Mouse (Mus musculus) heart, postnatal 14 days (tissue): Measurements from ENCODE around the gene Syne3. TPM values are rescaled to one million over a fixed set of nuclear protein-coding genes. Genes with fewer than 3 reads are reported as not detected.

ENCODE experiments used
- DNase-seq, 2 experiments: peaks; one replicate each; pipeline ENCODE4 v3.0.0; 2021 to 2022
- intact Hi-C: fragments of 180-260 bp; cut with DNase I; formaldehyde crosslinking; loops from one replicate; pipeline ENCODE4 v1.15.1; 2025
- total RNA-seq, 2 experiments: library from RNA; stranded (reverse); gene quantifications; 2 replicates each; pipeline ENCODE4 v1.2.3; 2021

The Syne3 gene
- total RNA-seq, 2 experiments from 2014 or later = 5.2 to 6.1 TPM

GRCm38 (mm10) chr12:104978943-104979723, 30.5 kb downstream of the Syne3 start:
- intact Hi-C loops = no loop called here
- no peak for DNase-seq

GRCm38 (mm10) chr12:104978420-104978819, 31.2 kb downstream of the Syne3 start:
- intact Hi-C loops = no loop called here
- DNase-seq = peak; percentile 63 to 65

- no peak for DNase-seq
- intact Hi-C loops = no loop called here
These were observed 32.7 kb downstream of the Syne3 start for GRCm38 (mm10) chr12:104976903-104977302.

GRCm38 (mm10) chr12:104976331-104976817, 33.2 kb downstream of the Syne3 start:
- intact Hi-C loops = no loop called here
- DNase-seq = no peak

- DNase-seq = peak in 1 of 2 experiments; percentile 52
- intact Hi-C loops = no loop called here
These were observed 36.7 kb downstream of the Syne3 start for GRCm38 (mm10) chr12:104972860-104973259.

- DNase-seq = no peak
- intact Hi-C loops = no loop called here
These were observed 40.0 kb downstream of the Syne3 start for GRCm38 (mm10) chr12:104969618-104970017.

GRCm38 (mm10) chr12:104969177-104969576, 40.4 kb downstream of the Syne3 start:
- intact Hi-C loops = no loop called here
- no peak for DNase-seq

GRCm38 (mm10) chr12:104964953-104965911, 44.4 kb downstream of the Syne3 start:
- DNase-seq = peak in 1 of 2 experiments; percentile 21
- intact Hi-C loops = no loop called here

GRCm38 (mm10) chr12:104960421-104960820, 49.2 kb downstream of the Syne3 start:
- intact Hi-C loops = no loop called here
- no peak for DNase-seq

- intact Hi-C loops = no loop called here
- no peak for DNase-seq
These were observed 49.6 kb downstream of the Syne3 start for GRCm38 (mm10) chr12:104959966-104960365.

GRCm38 (mm10) chr12:104958263-104958662, 51.3 kb downstream of the Syne3 start:
- intact Hi-C loops = no loop called here
- DNase-seq = no peak

- no peak for DNase-seq
- intact Hi-C loops = no loop called here
These were observed 52.4 kb downstream of the Syne3 start for GRCm38 (mm10) chr12:104957165-104957564.

- DNase-seq = no peak
- intact Hi-C loops = no loop called here
These were observed 53.2 kb downstream of the Syne3 start for GRCm38 (mm10) chr12:104956406-104956805.

GRCm38 (mm10) chr12:104955003-104955800, 54.4 kb downstream of the Syne3 start:
- peak in 1 of 2 experiments; percentile 52 for DNase-seq
- intact Hi-C loops = no loop called here

GRCm38 (mm10) chr12:104953941-104954340, 55.7 kb downstream of the Syne3 start:
- intact Hi-C loops = loop anchor here (5.0 kb wide), 1 partner anchor 148 kb away; no protein-coding TSS in a partner anchor
- peak; percentile 39 to 66 for DNase-seq

GRCm38 (mm10) chr12:104952458-104952857, 57.2 kb downstream of the Syne3 start:
- DNase-seq = peak; percentile 80 to 89
- intact Hi-C loops = loop anchor here (1.0 to 5.0 kb wide), 2 partner anchors 73 to 150 kb away; no protein-coding TSS in a partner anchor

- intact Hi-C loops = no loop called here
- no peak for DNase-seq
These were observed 61.7 kb downstream of the Syne3 start for GRCm38 (mm10) chr12:104947911-104948310.

GRCm38 (mm10) chr12:104946231-104946630, 63.4 kb downstream of the Syne3 start:
- no peak for DNase-seq
- intact Hi-C loops = no loop called here

GRCm38 (mm10) chr12:104940466-104940865, 69.1 kb downstream of the Syne3 start:
- intact Hi-C loops = loop anchor here (5.0 kb wide), 1 partner anchor 238 kb away; no protein-coding TSS in a partner anchor

GRCm38 (mm10) chr12:104940027-104940386, 69.6 kb downstream of the Syne3 start:
- intact Hi-C loops = loop anchor here (5.0 kb wide), 1 partner anchor 238 kb away; no protein-coding TSS in a partner anchor
- no peak for DNase-seq

More at GRCm38 (mm10) chr12:104940466-104940865, 69.1 kb downstream of the Syne3 start:
- no peak for DNase-seq
